Mouse (Mus musculus) left cerebral cortex, postnatal 14 days (tissue): ENCODE results near the gene Vcl. TPM values are rescaled to one million over a fixed set of nuclear protein-coding genes. Genes with fewer than 3 reads are reported as not detected.

Experiments
- DNase-seq, 2 experiments: peaks; one replicate each; pipeline ENCODE4 v3.0.0; 2021 to 2022; ENCODE audit warnings: low spot score in 2 of 2, mixed read lengths in 1 of 2
- intact Hi-C: fragments of 180-260 bp; cut with DNase I; formaldehyde crosslinking; loops from one replicate; pipeline ENCODE4 v1.15.1; 2025
- total RNA-seq, 2 experiments: library from RNA; stranded (reverse); gene quantifications; 2 replicates each; pipeline ENCODE4 v1.2.3; 2021

Vcl gene
- total RNA-seq, 2 experiments from 2014 or later, result 27.9 to 28.7 TPM

GRCm38 (mm10) chr14:20993067-20993691, 64.0 kb downstream of the Vcl start:
- intact Hi-C loops, result loop anchor here (5.0 to 10.0 kb wide), 2 partner anchors 61 to 98 kb away; no protein-coding TSS in a partner anchor
- peak; percentile 68 to 73 for DNase-seq

- intact Hi-C loops, result loop anchor here (5.0 to 10.0 kb wide), 2 partner anchors 62 to 100 kb away; no protein-coding TSS in a partner anchor
- no peak for DNase-seq
These were observed 65.3 kb downstream of the Vcl start for GRCm38 (mm10) chr14:20994475-20994874.

GRCm38 (mm10) chr14:20995497-20995896, 66.3 kb downstream of the Vcl start:
- intact Hi-C loops, result loop anchor here (10.0 kb wide), 1 partner anchor 101 kb away; no protein-coding TSS in a partner anchor
- no peak for DNase-seq

- DNase-seq, result no peak
- intact Hi-C loops, result loop anchor here (10.0 kb wide), 1 partner anchor 102 kb away; no protein-coding TSS in a partner anchor
These were observed 67.2 kb downstream of the Vcl start for GRCm38 (mm10) chr14:20996361-20996760.

GRCm38 (mm10) chr14:20997548-20997947, 68.3 kb downstream of the Vcl start:
- intact Hi-C loops, result loop anchor here (10.0 kb wide), 1 partner anchor 103 kb away; no protein-coding TSS in a partner anchor
- peak in 1 of 2 experiments; percentile 18 for DNase-seq

- no peak for DNase-seq
- intact Hi-C loops, result loop anchor here (10.0 kb wide), 1 partner anchor 105 kb away; no protein-coding TSS in a partner anchor
These were observed 70.4 kb downstream of the Vcl start for GRCm38 (mm10) chr14:20999617-21000016.

GRCm38 (mm10) chr14:21013800-21014334, 84.7 kb downstream of the Vcl start:
- DNase-seq, result no peak
- intact Hi-C loops, result loop anchor here (10.0 kb wide), 1 partner anchor 209 kb away; no protein-coding TSS in a partner anchor

GRCm38 (mm10) chr14:21017871-21018270, 88.7 kb downstream of the Vcl start:
- no peak for DNase-seq
- intact Hi-C loops, result loop anchor here (5.0 to 10.0 kb wide), 2 partner anchors 213 to 296 kb away; no protein-coding TSS in a partner anchor

GRCm38 (mm10) chr14:21018977-21019376, 89.8 kb downstream of the Vcl start:
- peak; percentile 57 to 69 for DNase-seq
- intact Hi-C loops, result loop anchor here (5.0 to 10.0 kb wide), 2 partner anchors 214 to 297 kb away; no protein-coding TSS in a partner anchor

- DNase-seq, result peak; percentile 45 to 71
- intact Hi-C loops, result no loop called here
These were observed 91.2 kb downstream of the Vcl start for GRCm38 (mm10) chr14:21020435-21020834.

- DNase-seq, result no peak
- intact Hi-C loops, result no loop called here
These were observed 98.3 kb downstream of the Vcl start for GRCm38 (mm10) chr14:21027542-21027941.

- intact Hi-C loops, result no loop called here
These were observed 99.9 kb downstream of the Vcl start for GRCm38 (mm10) chr14:21029025-21029659.

GRCm38 (mm10) chr14:21031783-21032511, 102.7 kb downstream of the Vcl start:
- DNase-seq, result peak; percentile 31 to 76
- intact Hi-C loops, result no loop called here

More at GRCm38 (mm10) chr14:21029025-21029659, 99.9 kb downstream of the Vcl start:
- DNase-seq, result peak; percentile 22 to 34

- intact Hi-C loops, result no loop called here
- DNase-seq, result no peak
These were observed 105.1 kb downstream of the Vcl start for GRCm38 (mm10) chr14:21034271-21034670.

GRCm38 (mm10) chr14:21034791-21035190, 105.6 kb downstream of the Vcl start:
- no peak for DNase-seq
- intact Hi-C loops, result no loop called here

- intact Hi-C loops, result no loop called here
- no peak for DNase-seq
These were observed 109.9 kb downstream of the Vcl start for GRCm38 (mm10) chr14:21039077-21039476.

GRCm38 (mm10) chr14:21039623-21040022, 110.4 kb downstream of the Vcl start:
- intact Hi-C loops, result no loop called here
- DNase-seq, result no peak

- no peak for DNase-seq
- intact Hi-C loops, result no loop called here
These were observed 118.6 kb downstream of the Vcl start for GRCm38 (mm10) chr14:21047840-21048239.

- intact Hi-C loops, result no loop called here
- DNase-seq, result no peak
These were observed 119.7 kb downstream of the Vcl start for GRCm38 (mm10) chr14:21048879-21049278.
